Mouse (Mus musculus): ENCODE measurements around the gene Ap4m1.

GRCm38 (mm10) chr5:138171695-138172491 lies at the start of gene Ap4m1, which contains the start of gene Mcm7:
- TF ChIP-seq CTCF (IDR thresholded peaks at IDR 0.05; ENCODE audit: borderline replicate concordance, insufficient read depth, low read length) (no peak), POLR2A (IDR thresholded peaks at IDR 0.05; ENCODE audit: low read depth, low read length) (peak; percentile 62)
